Mouse (Mus musculus) cerebellum, adult 8-10 months (tissue): ENCODE data around the gene Ccnl1.

Source experiments
- DNase-seq: peaks from one replicate; pipeline ENCODE4 v3.0.0; 2022

The Ccnl1 gene

DNA sequence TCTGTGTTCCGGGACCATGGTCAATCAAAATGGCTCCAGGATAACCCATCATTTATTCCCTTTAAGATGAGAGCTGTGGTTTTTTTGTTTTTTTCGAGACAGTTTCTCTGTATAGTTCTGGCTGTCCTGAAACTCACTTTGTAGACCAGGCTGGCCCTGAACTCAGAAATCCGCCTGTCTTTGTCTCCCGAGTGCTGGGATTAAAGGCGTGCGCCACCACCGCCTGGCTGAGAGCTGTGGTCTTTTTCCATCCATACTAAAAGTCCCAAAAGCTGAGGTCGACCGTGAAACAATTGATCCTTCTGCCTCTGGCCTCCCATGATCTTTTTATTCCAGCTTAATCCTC is 764 bp upstream of the Ccnl1 start:
- no peak for DNase-seq

GRCm38 (mm10) chr3:65957271-65958101 is 563 bp downstream of the Ccnl1 start:
- DNase-seq, result peak; percentile 55

GRCm38 (mm10) chr3:65954499-65955391 is 3.3 kb downstream of the Ccnl1 start:
- no peak for DNase-seq

DNA sequence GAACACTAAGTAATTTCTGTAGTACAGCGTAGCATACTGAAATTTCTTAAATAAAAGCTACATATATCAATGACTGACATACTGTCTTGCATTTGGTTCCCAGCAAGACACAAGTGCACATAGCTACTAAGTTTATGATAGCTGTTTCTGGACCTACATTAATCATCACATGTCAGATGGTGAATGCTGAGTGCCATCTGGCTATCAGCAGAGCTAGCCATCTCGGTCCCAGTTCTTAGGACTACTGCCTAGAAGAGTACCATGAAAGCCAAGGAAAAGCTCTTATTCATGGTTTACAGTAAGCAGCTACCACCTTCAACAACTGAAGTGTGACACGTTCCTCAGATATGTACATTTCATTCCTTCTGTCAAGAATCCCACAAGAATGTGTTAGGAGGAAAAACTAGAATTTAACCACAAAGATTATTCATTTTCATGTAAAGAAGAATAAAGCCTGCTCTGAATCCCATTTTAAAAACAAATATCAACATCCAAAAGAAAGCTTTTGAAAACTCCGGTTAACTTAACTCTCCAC is 7.2 kb downstream of the Ccnl1 start:
- DNase-seq, result peak; percentile 45

DNA sequence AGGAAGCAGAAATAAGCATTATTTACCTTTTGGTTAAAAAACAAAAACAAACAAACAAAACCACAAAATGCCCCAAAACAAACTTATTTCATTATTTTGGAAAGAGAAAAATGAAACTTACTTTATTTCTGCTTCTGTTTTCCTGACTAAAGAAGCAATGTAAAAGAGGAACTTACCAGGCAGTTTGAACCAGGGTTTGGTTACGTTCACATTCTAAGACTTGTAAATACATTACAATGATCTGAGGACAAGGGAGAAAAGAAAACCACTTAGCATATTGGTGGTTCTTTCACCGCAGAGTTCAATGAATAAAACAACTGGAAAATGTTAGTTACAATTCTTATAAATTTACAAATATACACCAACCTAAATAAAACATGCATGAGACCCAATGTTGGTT is 7.7 kb downstream of the Ccnl1 start:
- no peak for DNase-seq

DNA sequence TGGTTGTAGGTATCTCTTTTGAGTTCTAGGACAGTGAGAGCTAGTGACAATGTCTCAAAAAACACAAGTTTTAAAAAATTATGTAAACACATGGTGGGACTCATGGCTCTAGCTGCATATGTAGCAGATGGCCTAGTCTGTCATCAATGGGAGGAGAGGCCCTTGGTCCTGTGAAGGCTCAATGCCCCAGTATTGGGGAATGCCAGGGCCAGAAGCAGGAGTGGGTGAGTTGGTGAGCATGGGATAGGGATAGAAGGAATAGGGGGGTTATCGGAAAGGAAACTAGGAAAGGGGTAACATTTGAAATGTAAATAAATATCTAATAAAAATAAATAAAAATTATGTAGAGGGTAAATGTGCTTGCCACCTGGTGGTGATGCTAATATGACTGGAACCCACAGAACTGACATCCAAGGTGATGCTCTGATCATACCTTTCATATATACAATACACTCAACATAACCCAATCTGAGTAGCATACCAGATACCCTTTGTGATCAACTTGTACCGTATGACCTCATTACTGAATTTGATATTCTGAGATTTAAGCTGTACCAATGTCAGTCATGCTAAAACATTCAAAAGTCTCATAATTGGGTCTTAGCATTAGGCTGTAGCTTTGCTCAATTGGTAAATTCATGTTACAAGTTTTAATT is 12.6 kb downstream of the Ccnl1 start:
- DNase-seq, result no peak

DNA sequence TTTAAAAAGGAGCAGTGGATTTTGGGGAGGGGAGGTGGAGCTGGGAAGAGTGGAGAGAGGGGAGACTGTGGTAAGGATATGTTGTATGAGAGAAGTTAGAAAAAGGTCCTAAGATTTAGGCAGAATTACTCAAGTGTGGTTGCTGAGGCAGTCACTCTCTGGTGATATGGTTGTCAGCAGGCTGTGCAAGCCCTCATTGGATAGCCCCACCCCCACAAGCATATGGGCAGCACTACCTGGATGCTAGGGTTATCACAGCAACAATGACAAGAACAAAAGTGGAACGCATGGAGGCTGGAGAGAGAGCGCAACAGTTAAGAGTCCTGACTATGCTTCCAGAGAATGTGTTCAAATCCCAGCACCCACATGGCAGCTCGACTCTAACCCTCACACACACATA is 13.3 kb downstream of the Ccnl1 start:
- DNase-seq, result no peak

GRCm38 (mm10) chr3:65943453-65943852 is 14.6 kb downstream of the Ccnl1 start:
- no peak for DNase-seq

GRCm38 (mm10) chr3:65941052-65941451 is 17.0 kb downstream of the Ccnl1 start:
- DNase-seq, result no peak

DNA sequence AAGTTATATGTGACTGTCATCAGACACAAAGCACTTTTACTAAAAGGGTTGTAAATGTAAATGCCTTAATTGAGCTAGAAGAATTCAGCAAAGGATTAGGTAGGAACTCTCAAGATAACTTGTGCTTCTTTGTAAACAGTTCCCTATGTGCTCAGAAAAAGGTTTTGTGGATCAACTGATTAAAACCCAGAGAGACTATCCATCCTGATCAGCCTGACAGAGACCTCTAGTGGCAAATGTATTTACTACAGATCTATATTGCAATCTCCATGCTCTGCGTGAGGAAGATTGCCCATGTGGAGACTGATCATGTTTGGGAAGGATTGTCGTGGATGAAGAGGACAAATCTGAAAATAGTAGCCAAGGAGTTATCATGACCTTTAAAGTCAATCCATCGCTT is 19.8 kb downstream of the Ccnl1 start:
- no peak for DNase-seq

DNA sequence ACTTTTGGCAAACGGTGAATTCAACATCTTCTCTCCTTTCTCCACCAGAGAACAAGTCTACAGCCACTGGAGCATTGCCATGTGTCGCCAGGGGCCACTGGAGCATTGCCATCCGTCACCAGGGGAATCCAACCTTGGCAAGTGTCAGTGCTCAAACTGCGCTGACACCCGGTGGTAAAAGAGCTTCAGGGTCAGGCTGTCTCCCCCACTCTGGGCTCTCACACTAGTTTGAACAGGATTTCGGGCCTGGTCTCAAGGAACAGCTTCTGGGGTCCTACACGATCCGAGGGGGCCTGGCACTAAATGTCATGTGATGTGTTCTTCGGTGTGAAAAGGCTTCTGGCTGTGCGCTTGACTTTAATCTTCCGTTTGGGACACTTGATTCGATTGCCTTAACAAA is 21.7 kb downstream of the Ccnl1 start:
- DNase-seq, result no peak

DNA sequence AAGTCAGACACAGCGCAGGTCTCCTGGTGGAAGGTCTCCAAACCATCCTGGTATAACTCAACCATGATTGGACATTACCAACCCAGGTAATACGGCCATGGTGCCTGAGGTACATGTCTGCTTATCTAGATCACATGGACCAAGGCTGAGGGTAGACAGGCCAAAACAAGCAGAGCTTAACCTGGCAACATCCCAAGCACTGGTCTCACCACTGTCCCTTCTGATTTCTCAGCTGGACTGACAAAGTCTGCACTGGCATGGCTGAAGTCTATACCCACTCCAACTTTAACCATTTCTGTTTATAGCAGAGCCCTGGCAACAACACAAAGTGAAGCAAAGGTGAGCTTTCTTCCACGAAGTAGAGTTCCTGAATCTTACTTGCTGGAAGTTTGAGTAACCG is 22.9 kb downstream of the Ccnl1 start:
- no peak for DNase-seq

DNA sequence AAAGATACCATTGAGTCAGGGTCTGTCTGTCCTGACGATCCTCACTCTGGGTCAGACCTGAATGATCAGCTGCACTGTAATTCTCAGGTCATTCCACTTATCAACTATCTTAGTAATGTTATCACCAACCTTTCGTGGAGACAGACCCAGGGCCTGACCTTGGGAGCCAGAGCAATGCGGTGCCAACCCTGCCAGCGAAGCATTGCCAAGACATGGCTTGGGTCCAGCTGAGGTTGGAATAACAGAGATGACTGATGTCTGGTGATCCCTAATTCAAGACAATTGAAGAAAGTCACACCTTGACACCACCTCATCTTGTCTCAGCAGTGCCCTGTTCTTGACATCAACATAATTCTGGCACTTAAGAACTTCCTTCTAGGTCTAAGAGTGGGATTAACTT is 24.3 kb downstream of the Ccnl1 start:
- no peak for DNase-seq

- no peak for DNase-seq
These were observed 26.5 kb downstream of the Ccnl1 start for GRCm38 (mm10) chr3:65931542-65931941.

GRCm38 (mm10) chr3:65930636-65931035 is 27.4 kb downstream of the Ccnl1 start:
- DNase-seq, result no peak

- DNase-seq, result peak; percentile 69
These were observed 28.0 kb downstream of the Ccnl1 start for GRCm38 (mm10) chr3:65929821-65930633.

DNA sequence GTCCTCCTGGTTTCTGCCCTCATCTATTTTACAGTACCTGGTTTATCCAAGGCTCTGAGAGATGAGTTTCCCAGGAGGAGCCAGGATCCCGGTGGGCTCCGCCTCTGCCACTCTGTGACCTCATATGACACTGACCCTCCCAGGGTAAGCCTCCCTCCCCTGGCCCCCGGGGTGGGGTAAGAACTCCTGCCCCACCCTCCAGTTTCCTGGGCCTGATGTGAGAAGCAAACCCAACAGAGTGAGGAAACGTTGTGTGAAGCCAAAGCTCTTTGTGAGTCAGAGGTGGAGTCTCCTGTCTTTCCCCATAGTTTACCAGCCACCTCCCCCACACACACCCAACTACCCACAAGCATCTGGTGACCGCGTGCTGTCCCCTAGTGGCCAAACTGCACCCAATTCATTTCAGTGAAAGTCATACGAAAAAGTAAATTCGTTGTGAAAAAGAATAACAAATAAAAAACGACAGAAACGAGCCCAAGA is 28.7 kb downstream of the Ccnl1 start:
- DNase-seq, result peak; percentile 30

- no peak for DNase-seq
These were observed 29.3 kb downstream of the Ccnl1 start for GRCm38 (mm10) chr3:65928614-65929272.

GRCm38 (mm10) chr3:65927685-65928084 is 30.4 kb downstream of the Ccnl1 start:
- DNase-seq, result no peak

- DNase-seq, result no peak
These were observed 30.9 kb downstream of the Ccnl1 start for GRCm38 (mm10) chr3:65927101-65927501.

DNA sequence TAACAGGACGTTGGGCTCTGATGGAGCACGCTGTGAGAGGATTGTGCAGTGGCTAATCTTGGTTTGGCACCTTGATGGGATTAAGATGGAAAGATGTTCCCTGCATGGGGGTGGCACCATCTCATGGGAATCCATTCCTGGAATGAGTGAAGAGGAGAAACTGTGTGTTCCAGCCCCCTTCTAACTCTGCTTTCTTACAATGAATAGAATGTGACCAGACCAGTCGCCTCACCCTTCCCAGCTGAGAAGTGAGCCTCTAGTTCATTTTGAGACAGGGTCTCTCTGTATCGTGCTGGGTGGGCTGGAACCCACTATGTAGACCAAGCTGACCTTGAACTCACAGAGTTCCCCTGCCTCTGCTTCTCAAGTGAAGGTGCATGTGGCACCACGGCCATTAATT is 31.6 kb downstream of the Ccnl1 start:
- DNase-seq, result no peak
